Mouse (Mus musculus) WW6 (cell line): ENCODE measurements around the gene E4f1.
"Not testable (repeated sequence)": the region's sequence is repeated elsewhere in the genome, so short reads cannot be mapped to it uniquely, and the experiment has no call there.

Source experiments
- DNase-seq: peaks from one replicate; pipeline ENCODE4 v3.0.0-alpha.2; 2013; ENCODE audit warnings: low read depth, low spot score

Gene E4f1

DNA sequence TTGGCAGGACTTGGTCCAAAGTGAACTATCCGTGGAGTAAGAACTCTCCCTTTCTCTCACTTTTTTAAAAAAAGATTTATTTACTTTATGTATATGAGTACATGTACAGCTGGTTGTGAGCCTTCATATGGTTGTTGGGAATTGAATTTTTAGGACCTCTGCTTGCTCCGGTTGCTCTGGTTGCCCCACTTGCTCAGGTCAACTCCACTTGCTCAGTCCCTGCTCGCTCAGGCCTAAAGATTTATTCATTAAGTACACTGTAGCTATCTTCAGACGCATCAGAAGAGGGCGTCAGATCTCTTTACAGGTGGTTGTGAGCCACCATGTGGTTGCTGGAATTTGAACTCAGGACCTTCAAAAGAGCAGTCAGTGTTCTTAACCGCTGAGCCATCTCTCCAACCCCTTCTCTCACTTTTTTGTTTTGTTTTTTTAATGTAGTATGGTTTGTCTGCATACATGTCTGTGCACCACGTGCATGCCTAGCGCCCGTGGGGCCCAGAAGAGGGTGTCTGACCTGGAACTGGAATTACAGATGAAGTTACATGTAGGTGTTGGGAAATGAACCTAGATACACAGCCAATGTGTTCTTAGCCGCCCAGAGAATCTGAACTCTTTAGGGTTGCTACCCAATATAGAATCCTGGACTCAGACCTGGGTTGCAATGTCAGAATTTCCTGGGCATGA lies 14.4 kb downstream of the E4f1 start:
- DNase-seq = not testable (repeated sequence)

GRCm38 (mm10) chr17:24454756-24455522 lies 15.2 kb downstream of the E4f1 start:
- peak; percentile 99 for DNase-seq

DNA sequence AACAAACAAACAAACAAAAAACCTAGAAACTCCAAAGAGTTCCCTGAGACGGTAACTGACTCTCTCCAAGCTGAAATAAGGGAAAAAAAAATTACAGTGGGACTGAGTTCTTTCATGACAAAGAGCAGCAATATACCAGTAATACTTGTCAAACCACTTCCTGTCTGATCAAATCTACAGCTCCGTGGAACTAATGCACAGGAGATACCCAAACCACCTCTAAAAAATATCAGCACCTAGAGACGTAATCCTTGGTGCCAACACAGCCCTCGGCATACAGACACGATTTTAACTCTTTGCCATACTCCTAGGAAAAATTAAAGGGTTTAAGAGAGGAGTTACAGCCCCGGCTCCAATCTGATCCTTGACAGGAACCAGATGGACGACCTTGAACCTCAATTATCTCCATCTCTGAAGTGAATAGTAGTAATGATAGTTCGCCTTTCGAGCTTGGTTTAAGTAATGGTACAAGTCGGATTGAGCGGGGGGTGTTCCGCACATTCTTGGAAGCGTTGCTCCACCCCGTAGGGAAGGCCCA lies 15.8 kb downstream of the E4f1 start:
- DNase-seq = no peak

- no peak for DNase-seq
These were observed 16.7 kb downstream of the E4f1 start for GRCm38 (mm10) chr17:24453372-24453771.

DNA sequence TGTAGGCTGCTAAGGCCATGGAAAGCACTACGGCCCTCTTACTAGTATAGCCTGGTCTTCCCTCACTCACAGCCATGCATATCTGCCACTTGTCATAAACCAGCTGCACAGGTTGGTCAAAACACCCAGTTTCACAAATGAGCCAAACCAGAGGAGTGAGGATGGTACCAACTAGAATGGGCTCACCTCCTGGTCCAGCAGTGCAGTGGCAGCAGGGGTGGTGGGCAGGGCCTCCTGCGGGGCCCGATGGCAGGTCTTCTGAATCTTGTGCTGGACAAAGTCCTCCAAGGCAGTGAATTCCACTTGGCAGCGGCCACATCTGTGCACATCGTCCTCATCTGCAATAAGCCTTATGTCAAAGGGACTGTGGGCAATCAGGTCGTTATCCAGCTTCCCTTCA lies 18.9 kb downstream of the E4f1 start:
- no peak for DNase-seq

DNA sequence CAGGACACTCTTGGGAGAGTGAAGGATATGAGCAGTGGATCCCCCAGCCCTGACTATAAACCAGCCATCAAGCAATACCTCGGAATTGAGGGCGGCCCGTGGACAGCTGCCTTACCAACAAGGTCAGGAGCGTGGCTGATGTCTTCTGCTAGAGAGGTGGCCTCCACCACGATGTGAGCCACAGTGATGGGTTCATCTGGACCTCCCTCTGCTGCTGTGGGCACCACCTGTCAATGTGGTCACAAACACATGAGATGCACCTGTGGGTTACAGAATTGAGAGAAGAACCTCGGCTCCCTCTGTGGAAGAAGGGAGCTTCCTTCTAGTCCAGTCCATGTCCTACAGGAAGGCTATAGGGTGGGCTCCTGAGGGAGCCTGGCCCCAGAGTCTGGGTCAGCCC lies 20.6 kb downstream of the E4f1 start:
- no peak for DNase-seq

DNA sequence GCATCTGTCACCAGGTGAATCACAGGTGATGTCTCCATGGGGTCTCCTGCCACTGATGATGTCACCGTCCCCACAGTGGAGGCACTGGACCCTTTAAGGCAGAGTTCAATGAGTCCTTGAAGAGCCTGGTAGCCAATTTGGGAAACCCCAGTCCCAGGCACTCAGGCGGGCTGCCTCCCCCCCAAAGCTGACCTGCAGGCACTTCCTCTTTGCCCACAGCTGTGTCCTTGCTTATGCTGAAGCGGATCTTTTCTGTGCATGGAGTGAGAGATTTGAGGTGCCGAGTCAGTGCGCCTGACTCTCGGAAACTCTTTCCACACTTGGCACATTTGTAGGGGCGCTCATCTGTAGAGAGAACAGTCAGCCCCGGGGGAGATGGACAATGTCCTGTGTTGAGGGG lies 23.5 kb downstream of the E4f1 start:
- DNase-seq = no peak

DNA sequence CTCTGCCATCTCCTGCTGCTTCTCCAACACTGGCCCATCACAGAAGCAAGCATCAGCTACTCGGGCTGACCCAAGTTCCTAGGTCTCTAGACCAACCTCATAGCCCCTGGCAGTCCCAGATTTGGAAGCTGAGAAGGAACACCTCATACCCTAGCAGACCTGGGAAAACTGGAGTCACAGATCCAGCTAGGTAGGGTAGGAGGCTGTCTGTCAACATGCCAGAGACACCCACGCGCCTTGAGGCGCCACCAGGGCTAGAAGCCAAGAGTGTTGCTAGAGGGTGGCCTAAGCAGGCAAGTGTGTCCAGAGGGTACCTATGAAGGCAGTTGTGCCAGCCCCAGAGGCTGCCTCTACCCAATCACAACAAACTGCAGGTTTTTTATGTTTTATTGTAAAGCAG lies 26.7 kb downstream of the E4f1 start:
- DNase-seq = no peak

GRCm38 (mm10) chr17:24442632-24443155 lies 27.4 kb downstream of the E4f1 start, which contains the start of gene Dnase1l2:
Gene Dnase1l2 (minus strand): TSS chr17:24443105.
- no peak for DNase-seq

GRCm38 (mm10) chr17:24442107-24442506 lies 28.0 kb downstream of the E4f1 start:
- DNase-seq = no peak

GRCm38 (mm10) chr17:24441148-24441547 lies 29.0 kb downstream of the E4f1 start:
- no peak for DNase-seq

- DNase-seq = no peak
These were observed 29.7 kb downstream of the E4f1 start for GRCm38 (mm10) chr17:24440377-24440776.

DNA sequence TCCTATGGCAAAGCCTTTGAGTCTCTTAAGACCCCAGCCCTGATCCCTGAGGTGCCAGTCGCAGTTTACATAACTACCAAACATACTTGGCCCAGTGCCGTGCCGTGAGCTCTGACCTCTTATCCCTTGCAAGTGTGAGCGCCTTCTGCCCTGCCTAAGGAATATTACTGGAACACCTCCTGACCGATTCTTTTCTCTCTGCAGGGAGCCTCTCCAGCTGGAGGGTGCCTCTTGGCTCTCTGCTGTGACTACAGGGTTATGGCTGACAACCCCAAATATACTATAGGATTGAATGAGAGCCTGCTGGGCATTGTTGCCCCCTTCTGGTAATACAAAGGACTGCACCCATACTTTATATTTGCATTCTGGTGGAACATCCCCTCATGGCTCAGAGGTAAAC lies 33.1 kb downstream of the E4f1 start:
- DNase-seq = no peak

- DNase-seq = no peak
These were observed 40.7 kb downstream of the E4f1 start for GRCm38 (mm10) chr17:24429201-24429983.

- no peak for DNase-seq
These were observed 42.9 kb downstream of the E4f1 start for GRCm38 (mm10) chr17:24427170-24427557.

- DNase-seq = peak; percentile 71
These were observed 43.5 kb downstream of the E4f1 start, which contains the start of gene Eci1 for GRCm38 (mm10) chr17:24426471-24427169. Gene Eci1 (plus strand): TSS chr17:24426641.

- no peak for DNase-seq
These were observed 44.2 kb downstream of the E4f1 start for GRCm38 (mm10) chr17:24425905-24426304.

GRCm38 (mm10) chr17:24425326-24425725 lies 44.8 kb downstream of the E4f1 start:
- DNase-seq = not testable (repeated sequence)

- no peak for DNase-seq
These were observed 45.6 kb downstream of the E4f1 start for GRCm38 (mm10) chr17:24424489-24424888.

DNA sequence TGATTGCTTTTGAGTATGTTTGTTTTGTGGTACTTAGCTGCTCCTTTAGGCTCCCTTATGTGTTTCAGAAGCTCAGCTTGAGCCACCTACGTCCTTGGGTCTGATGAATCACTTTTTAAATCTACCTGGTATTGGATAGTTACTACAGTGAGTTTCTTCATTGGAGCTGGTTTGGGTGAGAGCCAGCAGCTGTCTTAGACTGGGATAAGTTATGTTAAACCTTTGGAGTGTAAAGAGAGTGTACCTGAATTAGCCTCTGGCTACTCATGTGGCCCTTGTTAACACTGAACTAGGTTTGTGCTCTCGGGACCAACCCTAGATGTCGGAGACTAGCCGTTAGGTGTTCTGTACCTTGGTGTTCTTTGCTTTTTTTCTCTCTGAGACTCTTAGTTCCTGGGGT lies 47.0 kb downstream of the E4f1 start:
- DNase-seq = no peak

GRCm38 (mm10) chr17:24416051-24416652 lies 54.0 kb downstream of the E4f1 start:
- no peak for DNase-seq
